Mouse (Mus musculus): ENCODE measurements at regions not wholly inside any gene's neighbourhood (a gene's known extent, or its start where the extent isn't known, plus 50 kb on each side); places are given as distances from the start of the nearest gene placed in this dataset.

- no peak for DNase-seq
- H3K9ac ChIP-seq (replicated peaks), result no peak overlapping the region
Observed at GRCm38 (mm10) chr5:148690158-148690822, 137.7 kb upstream of the Ubl3 start.

GRCm38 (mm10) chr5:148689297-148689696, 136.7 kb upstream of the Ubl3 start:
- TF ChIP-seq CTCF (IDR thresholded peaks at IDR 0.05; ENCODE audit: low read depth), result no peak
- TF ChIP-seq EP300 (IDR thresholded peaks at IDR 0.05; ENCODE audit: low read depth), result no peak
- no peak overlapping the region for H3K27ac ChIP-seq (ENCODE audit: low read depth)
- no peaks in the 10 kb centered on the region for H3K9me3 ChIP-seq (ENCODE audit: low read length)
- no peak overlapping the region for H3K9ac ChIP-seq (replicated peaks)
- DNase-seq, result no peak
- no peak overlapping the region for H3K4me3 ChIP-seq (ENCODE audit: low read depth, low read length)
- no peaks in the 10 kb centered on the region for H3K27me3 ChIP-seq (ENCODE audit: insufficient read depth, low read length)
- 68% methylated on average over 9 of the region's 9 CpGs for WGBS (ENCODE audit: insufficient replicate concordance)
- no peaks in the 10 kb centered on the region for H3K36me3 ChIP-seq (replicated peaks; ENCODE audit: insufficient read depth, low read length)
- peak; percentile 74 for ATAC-seq
- H3K4me2 ChIP-seq (ENCODE audit: low read depth, low read length), result no peak overlapping the region
- H3K4me1 ChIP-seq (ENCODE audit: insufficient read depth), result no peaks in the 10 kb centered on the region

More at GRCm38 (mm10) chr5:148690158-148690822, 137.7 kb upstream of the Ubl3 start:
- no peak overlapping the region for H3K27ac ChIP-seq (ENCODE audit: low read depth)
- no peaks in the 10 kb centered on the region for H3K4me1 ChIP-seq (ENCODE audit: insufficient read depth)
- WGBS (ENCODE audit: insufficient replicate concordance), result 54% methylated on average over 7 of the region's 7 CpGs
- H3K9me3 ChIP-seq (ENCODE audit: low read length), result no peaks in the 10 kb centered on the region
- TF ChIP-seq EP300 (IDR thresholded peaks at IDR 0.05; ENCODE audit: low read depth) (peak; percentile 38; the same call in 1 of the 2 replicates), CTCF (IDR thresholded peaks at IDR 0.05; ENCODE audit: low read depth) (no peak)
- no peaks in the 10 kb centered on the region for H3K27me3 ChIP-seq (ENCODE audit: insufficient read depth, low read length)
- no peaks in the 10 kb centered on the region for H3K36me3 ChIP-seq (replicated peaks; ENCODE audit: insufficient read depth, low read length)
- no peak overlapping the region for H3K4me2 ChIP-seq (ENCODE audit: low read depth, low read length)
- no peak overlapping the region for H3K4me3 ChIP-seq (ENCODE audit: low read depth, low read length)
- peak; percentile 76 for ATAC-seq

DNA sequence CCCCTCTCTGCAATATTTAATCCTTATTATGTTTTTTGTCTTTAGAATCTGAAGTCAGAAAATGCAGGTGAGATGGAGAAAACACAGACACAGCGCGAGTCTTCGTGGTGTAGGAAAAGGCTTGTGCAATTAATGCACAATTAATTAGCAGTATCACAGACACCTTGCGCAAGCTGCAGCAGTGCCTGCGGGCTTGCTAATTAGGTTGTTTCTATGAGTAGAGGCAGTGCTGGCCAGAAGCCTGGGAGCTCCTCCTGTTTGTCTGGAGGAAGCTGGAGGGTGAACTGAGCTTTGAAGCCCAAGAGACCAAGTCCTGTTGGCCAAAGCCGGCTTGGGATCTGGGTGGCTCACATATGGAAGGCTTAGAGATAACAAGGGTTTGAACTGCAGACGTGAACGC, 135.9 kb upstream of the Ubl3 start:
- no peaks in the 10 kb centered on the region for H3K9me3 ChIP-seq (ENCODE audit: low read length)
- ATAC-seq (no peak), DNase-seq (no peak)
- H3K27me3 ChIP-seq (ENCODE audit: insufficient read depth, low read length), result no peaks in the 10 kb centered on the region
- no peak for TF ChIP-seq CTCF (IDR thresholded peaks at IDR 0.05; ENCODE audit: low read depth)
- H3K4me3 ChIP-seq (ENCODE audit: low read depth, low read length), result no peak overlapping the region
- no peak overlapping the region for H3K27ac ChIP-seq (ENCODE audit: low read depth)
- no peaks in the 10 kb centered on the region for H3K4me1 ChIP-seq (ENCODE audit: insufficient read depth)
- H3K4me2 ChIP-seq (ENCODE audit: low read depth, low read length), result no peak overlapping the region
- no peaks in the 10 kb centered on the region for H3K36me3 ChIP-seq (replicated peaks; ENCODE audit: insufficient read depth, low read length)
- H3K9ac ChIP-seq (replicated peaks), result no peak overlapping the region
- 75% methylated on average over 8 of the region's 8 CpGs for WGBS (ENCODE audit: insufficient replicate concordance)

DNA sequence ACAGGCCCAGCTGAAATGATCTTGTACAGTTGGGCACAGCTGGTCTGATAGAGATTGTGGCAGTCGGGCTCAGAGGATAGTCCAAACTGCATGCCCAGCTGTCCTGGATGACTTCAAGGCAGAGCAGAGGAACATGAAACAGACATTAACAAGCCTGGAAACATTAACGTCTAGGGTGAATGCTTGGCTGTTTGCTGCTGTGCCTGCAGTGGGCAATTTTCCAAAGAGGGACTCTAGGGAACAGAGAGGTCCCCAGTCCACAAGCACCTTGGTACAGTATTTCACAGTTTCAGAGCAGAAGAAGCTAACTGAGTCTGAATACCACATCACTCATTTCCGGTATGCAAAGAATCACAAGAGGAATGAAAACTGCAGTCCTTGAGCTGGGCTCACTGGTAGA, 135.2 kb upstream of the Ubl3 start:
- no peak for DNase-seq
- H3K36me3 ChIP-seq (replicated peaks; ENCODE audit: insufficient read depth, low read length), result no peaks in the 10 kb centered on the region
- H3K27ac ChIP-seq (ENCODE audit: low read depth), result no peak overlapping the region
- H3K4me1 ChIP-seq (ENCODE audit: insufficient read depth), result no peaks in the 10 kb centered on the region
- no peak overlapping the region for H3K4me3 ChIP-seq (ENCODE audit: low read depth, low read length)
- H3K9me3 ChIP-seq (ENCODE audit: low read length), result no peaks in the 10 kb centered on the region
- H3K27me3 ChIP-seq (ENCODE audit: insufficient read depth, low read length), result no peaks in the 10 kb centered on the region
- WGBS (ENCODE audit: insufficient replicate concordance), result 70% methylated on average over 3 of the region's 3 CpGs
- TF ChIP-seq CTCF (IDR thresholded peaks at IDR 0.05; ENCODE audit: low read depth) (no peak), EP300 (IDR thresholded peaks at IDR 0.05; ENCODE audit: low read depth) (no peak)
- no peak for ATAC-seq
- H3K9ac ChIP-seq (replicated peaks), result no peak overlapping the region
- no peak overlapping the region for H3K4me2 ChIP-seq (ENCODE audit: low read depth, low read length)

GRCm38 (mm10) chr5:148684216-148684615, 131.6 kb upstream of the Ubl3 start:
- H3K4me1 ChIP-seq (ENCODE audit: insufficient read depth), result peaks cover 2% of the 10 kb centered on the region; the same call in 1 of the 2 replicates
- H3K9me3 ChIP-seq (ENCODE audit: low read length), result no peaks in the 10 kb centered on the region
- H3K27ac ChIP-seq (ENCODE audit: low read depth), result no peak overlapping the region
- no peaks in the 10 kb centered on the region for H3K36me3 ChIP-seq (replicated peaks; ENCODE audit: insufficient read depth, low read length)
- DNase-seq (no peak), ATAC-seq (no peak)
- TF ChIP-seq CTCF (IDR thresholded peaks at IDR 0.05; ENCODE audit: low read depth), result no peak
- no peak for TF ChIP-seq EP300 (IDR thresholded peaks at IDR 0.05; ENCODE audit: low read depth)
- WGBS (ENCODE audit: insufficient replicate concordance), result 69% methylated on average over 11 of the region's 11 CpGs
- no peak overlapping the region for H3K4me2 ChIP-seq (ENCODE audit: low read depth, low read length)
- no peak overlapping the region for H3K9ac ChIP-seq (replicated peaks)
- no peak overlapping the region for H3K4me3 ChIP-seq (ENCODE audit: low read depth, low read length)
- H3K27me3 ChIP-seq (ENCODE audit: insufficient read depth, low read length), result no peaks in the 10 kb centered on the region

DNA sequence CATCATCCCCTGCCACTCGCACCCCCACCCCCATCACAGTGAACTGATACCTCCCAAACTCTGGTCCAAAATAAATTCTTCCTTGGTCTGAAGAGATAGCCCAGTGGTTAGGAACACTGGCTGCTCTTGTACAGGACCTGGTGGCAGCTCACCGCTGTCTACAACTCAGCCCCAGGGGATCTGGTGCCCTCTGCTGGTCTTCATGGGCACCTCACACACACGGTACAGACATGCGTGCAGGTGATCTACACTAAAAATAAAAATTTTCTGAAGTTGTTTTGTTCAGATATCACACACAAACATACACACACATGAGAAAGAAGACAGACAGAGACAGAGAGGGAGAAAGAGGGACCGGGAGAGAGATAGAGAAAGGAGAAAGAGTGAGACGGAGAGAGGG, 130.0 kb upstream of the Ubl3 start:
- Histone ChIP-seq H3K4me1 (ENCODE audit: insufficient read depth) (peaks cover 2% of the 10 kb centered on the region; the same call in 1 of the 2 replicates), H3K4me3 (ENCODE audit: low read depth, low read length) (no peak overlapping the region), H3K27ac (ENCODE audit: low read depth) (no peak overlapping the region), H3K36me3 (replicated peaks; ENCODE audit: insufficient read depth, low read length) (no peaks in the 10 kb centered on the region), H3K9ac (replicated peaks) (no peak overlapping the region), H3K4me2 (ENCODE audit: low read depth, low read length) (no peak overlapping the region), H3K27me3 (ENCODE audit: insufficient read depth, low read length) (no peaks in the 10 kb centered on the region), H3K9me3 (ENCODE audit: low read length) (no peaks in the 10 kb centered on the region)
- DNase-seq (no peak), ATAC-seq (no peak)
- WGBS (ENCODE audit: insufficient replicate concordance), result 93% methylated on average over 6 of the region's 6 CpGs
- TF ChIP-seq EP300 (IDR thresholded peaks at IDR 0.05; ENCODE audit: low read depth) (no peak), CTCF (IDR thresholded peaks at IDR 0.05; ENCODE audit: low read depth) (peak; percentile 32)
